Mouse (Mus musculus) liver, adult 2 months (tissue): Measurements from ENCODE around the gene Rtkn2. TPM values are rescaled to one million over a fixed set of nuclear protein-coding genes. Genes with fewer than 3 reads are reported as not detected.

Experiments
- DNase-seq: peaks from one replicate; pipeline ENCODE4 v3.0.0-alpha.2; 2011; ENCODE audit warnings: low read depth, low spot score; ENCODE audit errors: extremely low read depth
- H3K27ac ChIP-seq: fragments of 200-500 bp; replicated peaks from 2 replicates; pipeline ENCODE4 v1.5.1; 2012; ENCODE audit warnings: low read depth, mild to moderate bottlenecking, control low read depth, inconsistent platforms, low read length; ENCODE audit not compliant: insufficient read depth
- H3K27me3 ChIP-seq: fragments of 200-500 bp; 2 replicates; pipeline ENCODE4 v1.6.1; 2012; ENCODE audit warnings: mild to moderate bottlenecking, moderate library complexity, low read length, inconsistent platforms; ENCODE audit not compliant: control insufficient read depth, insufficient read depth
- H3K36me3 ChIP-seq: fragments of 200-500 bp; 2 replicates; pipeline ENCODE4 v1.6.1; 2012; ENCODE audit warnings: low read length, inconsistent platforms; ENCODE audit not compliant: control insufficient read depth, insufficient read depth
- H3K4me1 ChIP-seq: fragments of 200-500 bp; 2 replicates; pipeline ENCODE4 v1.6.1; 2011; ENCODE audit warnings: low read length; ENCODE audit not compliant: control insufficient read depth, insufficient read depth
- H3K4me3 ChIP-seq: fragments of 200-500 bp; 2 replicates; pipeline ENCODE4 v1.5.1; 2011; ENCODE audit warnings: low read depth, mild to moderate bottlenecking, control low read depth, low read length, moderate library complexity; ENCODE audit not compliant: insufficient read depth
- H3K79me2 ChIP-seq: fragments of 200-500 bp; 2 replicates; pipeline ENCODE4 v1.6.1; 2012; ENCODE audit warnings: inconsistent platforms, mild to moderate bottlenecking, low read length, moderate library complexity; ENCODE audit not compliant: control insufficient read depth, insufficient read depth
- H3K9ac ChIP-seq: fragments of 200-500 bp; 2 replicates; pipeline ENCODE4 v1.6.1; 2012; ENCODE audit warnings: low read depth, mild to moderate bottlenecking, control low read depth, inconsistent platforms, low read length
- CTCF ChIP-seq: fragments of 200-500 bp; IDR thresholded peaks from 2 replicates; pipeline ENCODE4 v1.5.1; 2011; ENCODE audit warnings: low read depth, low read length, control low read depth
- POLR2A ChIP-seq: fragments of 200-500 bp; IDR thresholded peaks from 2 replicates; pipeline ENCODE4 v1.6.1; 2011; ENCODE audit warnings: low read length, control low read depth; ENCODE audit not compliant: insufficient read depth; ENCODE audit errors: extremely low read depth
- WGBS: fragments of 180-500 bp; shearing (Covaris S2); methylation state at CpG from one replicate; pipeline ENCODE4 v1.1.7; 2018; 5-methylcytosine and 5-hydroxymethylcytosine counted together
- polyA plus RNA-seq: library from polyadenylated mRNA; depleted of rRNA; stranded (reverse); fragments of >200 nt; gene quantifications from 2 replicates; pipeline ENCODE4 v1.2.3, GENCODE M21; 2012
- total RNA-seq: library from RNA; depleted of rRNA; stranded (reverse); fragments of >200 nt; gene quantifications from 2 replicates; pipeline ENCODE4 v1.2.3, GENCODE M21; 2014

The Rtkn2 gene
- total and polyA plus RNA-seq, 2 experiments, result 0.09 TPM; not detected in 1

DNA sequence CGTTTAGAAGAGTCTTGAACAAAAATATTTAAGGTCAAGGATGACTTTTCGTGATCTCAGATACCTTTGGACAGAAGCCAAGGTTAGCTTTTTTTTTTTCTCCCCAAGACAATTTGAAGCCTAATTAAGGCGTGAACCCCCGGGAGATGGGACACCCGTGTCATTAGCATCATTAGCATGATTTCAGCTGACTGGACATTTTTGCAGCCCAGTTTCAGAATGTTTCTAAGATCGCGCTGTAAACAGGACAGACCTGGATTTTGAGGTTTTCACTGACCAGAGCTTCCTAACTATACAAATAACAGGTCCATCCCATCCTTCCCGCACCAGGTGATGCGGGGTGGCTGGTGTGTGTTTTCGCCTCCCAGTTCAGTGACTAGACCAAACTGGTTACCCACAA lies 19.8 kb downstream of the Rtkn2 start:
- Histone ChIP-seq H3K4me3 (no peak overlapping the region), H3K79me2 (no peaks in the 10 kb centered on the region), H3K4me1 (peaks cover 2% of the 10 kb centered on the region; the same call in 1 of the 2 replicates), H3K36me3 (no peaks in the 10 kb centered on the region), H3K27ac (no peak overlapping the region), H3K27me3 (no peaks in the 10 kb centered on the region), H3K9ac (no peak overlapping the region)
- 83% methylated on average over 10 of the region's 10 CpGs for WGBS
- TF ChIP-seq POLR2A, result no peak
- DNase-seq, result no peak

DNA sequence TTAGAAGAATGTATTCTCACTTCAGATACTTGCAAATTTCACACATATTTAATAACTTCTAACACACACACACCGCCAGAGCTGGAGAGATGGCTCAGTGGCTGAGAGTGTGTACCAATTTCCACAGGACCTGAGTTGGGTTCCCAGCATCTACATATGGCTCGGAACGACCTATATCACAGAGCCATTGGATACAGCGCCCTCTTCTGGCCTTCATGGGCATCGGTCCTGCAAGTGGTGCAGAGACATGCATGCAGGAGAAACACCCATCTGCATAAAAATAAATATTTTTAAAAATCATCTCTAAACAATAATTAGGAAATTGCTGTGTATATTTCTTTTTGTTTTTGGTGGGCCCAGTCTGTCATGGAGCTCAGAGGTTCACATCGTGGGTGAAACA lies 22.1 kb downstream of the Rtkn2 start:
- Histone ChIP-seq H3K4me1 (peaks cover 2% of the 10 kb centered on the region; the same call in 1 of the 2 replicates), H3K4me3 (no peak overlapping the region), H3K27me3 (no peaks in the 10 kb centered on the region), H3K9ac (no peak overlapping the region), H3K27ac (no peak overlapping the region), H3K36me3 (no peaks in the 10 kb centered on the region), H3K79me2 (no peaks in the 10 kb centered on the region)
- 0 out of 2 replicates have a peak, but pooled peaks have one; percentile 30 for TF ChIP-seq CTCF
- no peak for TF ChIP-seq POLR2A
- DNase-seq, result no peak
- 93% methylated on average over 6 of the region's 6 CpGs for WGBS

- Histone ChIP-seq H3K36me3 (no peaks in the 10 kb centered on the region), H3K27ac (no peak overlapping the region), H3K79me2 (no peaks in the 10 kb centered on the region), H3K4me1 (no peaks in the 10 kb centered on the region), H3K27me3 (no peaks in the 10 kb centered on the region), H3K9ac (no peak overlapping the region), H3K4me3 (no peak overlapping the region)
- 91% methylated on average over 18 of the region's 18 CpGs for WGBS
- TF ChIP-seq CTCF, result no peak
- no peak for TF ChIP-seq POLR2A
- DNase-seq, result no peak
These were observed 24.5 kb downstream of the Rtkn2 start for GRCm38 (mm10) chr10:68003651-68004422.

- H3K27ac ChIP-seq, result no peak overlapping the region
- no peaks in the 10 kb centered on the region for H3K4me1 ChIP-seq
- no peaks in the 10 kb centered on the region for H3K27me3 ChIP-seq
- no peak for DNase-seq
- no peaks in the 10 kb centered on the region for H3K36me3 ChIP-seq
- H3K79me2 ChIP-seq, result no peaks in the 10 kb centered on the region
- H3K4me3 ChIP-seq, result no peak overlapping the region
- 78% methylated on average over 17 of the region's 17 CpGs for WGBS
- no peak overlapping the region for H3K9ac ChIP-seq
- TF ChIP-seq POLR2A, result no peak
- no peak for TF ChIP-seq CTCF
These were observed 26.0 kb downstream of the Rtkn2 start for GRCm38 (mm10) chr10:68005404-68005803.

DNA sequence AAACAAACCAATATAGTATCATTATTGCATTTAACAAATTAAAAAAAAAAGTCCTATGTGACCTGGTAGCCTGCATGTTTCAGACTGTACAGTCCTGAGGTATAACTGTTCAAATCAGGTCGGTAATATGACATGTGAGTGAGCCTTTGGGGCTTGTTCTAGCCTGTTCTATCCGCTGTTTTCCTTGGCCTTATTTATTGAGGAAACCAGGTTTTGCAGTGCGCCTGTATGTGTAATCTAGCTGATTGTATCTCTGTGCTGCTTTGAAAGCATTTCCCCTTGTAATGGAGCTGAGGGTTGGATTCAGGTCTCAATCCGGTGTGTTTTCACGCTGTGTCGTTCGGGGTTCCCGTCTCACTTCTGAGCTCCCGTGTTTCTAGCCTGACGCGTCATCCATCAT lies 27.1 kb downstream of the Rtkn2 start:
- no peak for DNase-seq
- no peaks in the 10 kb centered on the region for H3K79me2 ChIP-seq
- no peak for TF ChIP-seq POLR2A
- H3K27me3 ChIP-seq, result no peaks in the 10 kb centered on the region
- H3K4me3 ChIP-seq, result no peak overlapping the region
- H3K9ac ChIP-seq, result no peak overlapping the region
- 97% methylated on average over 11 of the region's 11 CpGs for WGBS
- H3K36me3 ChIP-seq, result no peaks in the 10 kb centered on the region
- no peaks in the 10 kb centered on the region for H3K4me1 ChIP-seq
- H3K27ac ChIP-seq, result no peak overlapping the region

DNA sequence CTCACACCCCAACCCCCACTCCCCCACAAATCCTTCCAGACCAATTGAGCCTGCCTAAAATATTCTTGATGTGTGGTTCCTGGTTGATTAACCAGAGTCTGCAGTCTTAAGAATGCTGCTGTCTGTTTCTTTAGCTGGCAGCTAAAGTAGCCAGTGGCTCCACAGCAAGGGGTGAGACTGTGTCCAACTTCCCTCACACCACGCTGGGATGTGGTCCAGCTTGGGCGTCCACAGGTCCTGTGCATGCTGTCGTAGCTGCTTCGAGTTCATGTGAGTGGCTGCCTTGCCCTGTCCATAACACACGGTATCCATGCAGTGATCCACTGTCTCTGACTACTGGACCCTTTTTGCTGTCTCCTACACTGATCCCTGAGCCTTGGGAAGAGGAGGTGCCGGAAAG lies 27.7 kb downstream of the Rtkn2 start:
- 98% methylated on average over 6 of the region's 6 CpGs for WGBS
- Histone ChIP-seq H3K27ac (no peak overlapping the region), H3K27me3 (no peaks in the 10 kb centered on the region), H3K4me1 (no peaks in the 10 kb centered on the region), H3K9ac (no peak overlapping the region), H3K4me3 (no peak overlapping the region), H3K36me3 (no peaks in the 10 kb centered on the region), H3K79me2 (no peaks in the 10 kb centered on the region)
- TF ChIP-seq POLR2A (no peak), CTCF (no peak)
- no peak for DNase-seq
